Mouse (Mus musculus): ENCODE results near the gene Stxbp4. TPM values are rescaled to one million over a fixed set of nuclear protein-coding genes. Genes with fewer than 3 reads are reported as not detected.

The Stxbp4 gene
- total RNA-seq, 2 experiments from 2014 or later: 12.3 to 13.0 TPM

DNA sequence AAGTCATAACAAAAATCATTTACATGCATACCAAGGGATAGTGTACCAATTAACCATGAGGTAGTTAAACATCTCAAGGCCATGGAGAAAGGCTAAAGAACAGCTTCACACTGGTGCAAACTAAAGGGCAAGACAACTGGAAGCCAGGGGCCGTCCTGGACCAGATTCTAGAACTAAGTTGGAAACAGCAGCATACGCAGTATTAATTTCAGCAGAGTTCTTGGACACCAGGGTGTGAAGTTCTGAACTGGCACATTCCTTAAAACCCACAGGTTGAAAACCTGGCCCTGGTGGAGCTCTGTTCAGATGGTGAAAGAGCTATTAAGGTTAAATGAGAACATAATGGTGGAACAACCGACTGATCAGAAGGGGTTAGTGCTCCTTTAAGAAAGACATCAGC lies 3.2 kb downstream of the Stxbp4 start:
- Histone ChIP-seq H3K4me3 (no peak overlapping the region), H3K27ac (no peak overlapping the region)
- intact Hi-C loops (cut with DNase I): no loop called here
- no peak for DNase-seq (ENCODE audit: extremely low spot score in 1 of 2, low spot score in 2 of 2)
- TF ChIP-seq CTCF (IDR thresholded peaks at IDR 0.05): no peak

DNA sequence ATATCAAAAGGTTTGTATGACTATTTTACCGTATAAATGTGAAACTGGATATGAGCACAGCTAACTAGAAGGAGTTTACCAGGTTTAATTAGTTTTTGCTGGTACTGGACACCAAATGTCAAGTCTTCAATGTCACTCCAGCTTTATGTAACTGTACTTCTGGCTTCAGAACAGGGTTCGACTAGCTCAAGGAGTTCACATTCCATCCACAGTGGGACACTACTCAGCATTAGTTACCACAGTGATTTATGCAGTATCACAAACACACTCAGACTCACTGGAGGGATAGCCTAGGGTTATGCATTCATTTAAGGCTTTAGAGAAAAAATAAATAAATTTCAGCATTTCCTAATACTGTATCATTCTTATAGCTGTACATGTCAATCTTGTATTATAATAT lies 5.4 kb downstream of the Stxbp4 start:
- intact Hi-C loops (cut with DNase I): no loop called here
- no peak for TF ChIP-seq CTCF (IDR thresholded peaks at IDR 0.05)
- Histone ChIP-seq H3K27ac (no peak overlapping the region), H3K4me3 (no peak overlapping the region)
- DNase-seq (ENCODE audit: extremely low spot score in 1 of 2, low spot score in 2 of 2): no peak

DNA sequence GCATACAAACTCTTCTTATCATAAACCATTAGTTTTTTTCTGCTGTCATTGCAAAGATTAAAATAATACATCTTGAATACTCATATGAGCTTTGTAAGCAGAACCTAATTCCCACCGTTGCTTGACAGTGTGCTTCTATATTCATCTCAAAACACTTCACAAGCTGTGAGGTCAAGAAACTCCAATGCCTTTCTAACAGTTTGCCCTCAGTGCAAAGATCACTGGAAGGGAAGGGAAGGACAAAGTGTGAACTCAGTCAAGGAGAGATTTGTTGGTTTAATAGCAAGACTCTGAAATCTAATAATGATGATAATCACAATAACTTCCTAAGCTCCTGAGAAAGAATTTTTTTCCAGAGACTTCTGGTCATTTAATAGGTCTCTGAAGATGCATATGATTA lies 10.1 kb downstream of the Stxbp4 start:
- no peak for DNase-seq (ENCODE audit: extremely low spot score in 1 of 2, low spot score in 2 of 2)
- no peak overlapping the region for H3K4me3 ChIP-seq
- no peak overlapping the region for H3K27ac ChIP-seq
- no peak for TF ChIP-seq CTCF (IDR thresholded peaks at IDR 0.05)
- intact Hi-C loops (cut with DNase I): no loop called here

DNA sequence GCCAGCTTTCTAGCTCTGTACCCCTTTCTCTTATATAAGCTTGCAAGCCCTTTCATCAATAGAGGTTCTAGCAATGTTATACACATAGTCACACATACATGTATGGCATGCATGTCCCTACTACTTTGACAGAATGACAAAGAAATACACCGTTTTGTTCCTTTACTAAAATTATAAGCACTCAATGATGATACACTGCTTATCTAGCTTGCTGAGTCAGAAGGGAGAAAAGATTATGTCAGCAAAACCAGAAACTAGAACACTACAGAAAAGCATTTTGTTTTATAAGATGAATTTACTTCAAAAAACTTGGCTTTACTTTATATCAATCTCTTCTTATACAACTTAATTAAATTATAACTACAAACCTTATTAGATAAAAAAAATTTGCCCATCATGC lies 12.7 kb downstream of the Stxbp4 start:
- no peak for DNase-seq (ENCODE audit: extremely low spot score in 1 of 2, low spot score in 2 of 2)
- no peak overlapping the region for H3K4me3 ChIP-seq
- intact Hi-C loops (cut with DNase I): no loop called here
- no peak overlapping the region for H3K27ac ChIP-seq
- TF ChIP-seq CTCF (IDR thresholded peaks at IDR 0.05): no peak

DNA sequence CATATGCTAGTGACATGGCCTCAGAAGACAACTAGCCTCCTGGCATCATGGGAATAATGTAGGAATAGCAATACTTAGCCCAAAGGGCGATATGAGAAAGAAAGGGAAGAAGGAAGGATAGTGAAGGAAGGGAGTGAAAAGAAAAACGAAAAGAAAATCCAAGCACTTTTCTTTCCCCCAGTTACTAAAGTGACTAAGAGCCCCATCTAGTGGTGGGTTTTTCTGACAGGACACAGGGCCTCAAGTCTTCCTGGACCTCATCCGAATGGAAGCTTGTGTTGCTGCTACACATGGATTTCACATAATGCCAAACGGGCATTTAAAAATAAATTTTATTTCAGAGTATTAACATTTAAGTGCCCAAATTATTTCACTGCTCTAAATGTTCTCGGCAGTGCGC lies 14.4 kb downstream of the Stxbp4 start:
- TF ChIP-seq CTCF (IDR thresholded peaks at IDR 0.05): peak; percentile 78
- intact Hi-C loops (cut with DNase I): loop anchor here (2.0 to 5.0 kb wide), 4 partner anchors 307 to 636 kb away; no protein-coding TSS in a partner anchor
- H3K4me3 ChIP-seq: no peak overlapping the region
- peak; percentile 26 to 36 for DNase-seq (ENCODE audit: extremely low spot score in 1 of 2, low spot score in 2 of 2)
- H3K27ac ChIP-seq: no peak overlapping the region

DNA sequence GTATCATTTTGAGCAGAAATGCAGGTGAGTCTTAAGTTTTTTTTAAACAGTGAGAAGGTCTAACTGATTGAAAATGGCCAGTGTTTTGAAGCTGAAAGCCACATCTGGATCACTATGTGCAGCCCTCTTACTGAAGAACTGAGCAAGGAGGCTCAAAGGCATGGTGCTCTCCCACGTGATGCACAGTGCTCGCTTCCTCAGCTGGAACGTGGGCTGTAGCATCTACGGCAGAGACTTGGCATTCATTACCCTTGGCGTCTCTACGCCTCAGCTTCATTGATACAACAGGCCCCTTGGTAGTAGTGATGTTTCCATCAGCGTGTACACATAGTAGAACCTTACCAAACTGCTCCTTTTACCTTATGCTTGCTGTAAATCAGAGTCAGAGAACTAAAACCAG lies 15.4 kb downstream of the Stxbp4 start:
- intact Hi-C loops (cut with DNase I): loop anchor here (2.0 to 5.0 kb wide), 4 partner anchors 306 to 635 kb away; no protein-coding TSS in a partner anchor
- TF ChIP-seq CTCF (IDR thresholded peaks at IDR 0.05): no peak
- DNase-seq (ENCODE audit: extremely low spot score in 1 of 2, low spot score in 2 of 2): no peak
- no peak overlapping the region for H3K27ac ChIP-seq
- H3K4me3 ChIP-seq: no peak overlapping the region

DNA sequence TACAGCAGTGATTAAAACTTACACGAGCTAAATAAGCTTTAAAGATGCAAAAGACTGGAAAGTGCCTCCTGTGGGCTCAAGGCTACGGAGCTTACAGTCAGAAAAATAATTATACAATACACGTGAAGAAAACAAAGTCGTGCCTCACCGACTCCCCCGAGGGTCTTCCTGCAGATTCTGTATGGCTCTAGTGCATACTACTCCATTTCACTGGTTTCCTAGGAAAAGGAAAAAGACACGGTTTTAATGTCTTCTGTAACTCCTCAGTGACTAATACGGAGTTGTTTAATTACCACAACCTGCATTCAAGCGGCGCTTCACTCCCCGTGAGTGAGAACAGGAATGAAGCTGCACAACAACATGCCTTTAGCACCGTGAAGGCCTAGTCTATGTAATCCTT lies 15.8 kb downstream of the Stxbp4 start:
- no peak overlapping the region for H3K27ac ChIP-seq
- no peak overlapping the region for H3K4me3 ChIP-seq
- TF ChIP-seq CTCF (IDR thresholded peaks at IDR 0.05): no peak
- no peak for DNase-seq (ENCODE audit: extremely low spot score in 1 of 2, low spot score in 2 of 2)
- intact Hi-C loops (cut with DNase I): loop anchor here (2.0 to 5.0 kb wide), 4 partner anchors 305 to 635 kb away; no protein-coding TSS in a partner anchor

DNA sequence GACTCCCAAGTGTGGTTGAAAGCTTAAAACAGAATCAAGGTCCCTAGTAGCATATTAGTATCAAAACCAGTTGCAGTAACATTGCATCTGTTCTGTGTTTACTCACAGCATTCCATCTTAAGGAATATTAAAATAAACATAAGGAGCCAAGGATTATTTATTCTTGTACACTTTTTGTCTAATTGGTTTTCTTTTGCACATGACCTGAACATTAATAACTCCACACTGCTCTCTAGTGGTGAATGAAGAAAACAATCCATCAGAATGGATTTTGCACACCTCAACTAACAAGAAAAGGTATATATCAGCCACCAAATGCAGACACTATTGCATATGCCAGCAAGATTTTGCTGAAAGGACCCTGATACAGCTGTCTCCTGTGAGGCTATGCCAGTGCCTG lies 21.5 kb downstream of the Stxbp4 start:
- Histone ChIP-seq H3K27ac (no peak overlapping the region), H3K4me3 (no peak overlapping the region)
- no peak for DNase-seq (ENCODE audit: extremely low spot score in 1 of 2, low spot score in 2 of 2)
- TF ChIP-seq CTCF (IDR thresholded peaks at IDR 0.05): peak; percentile 67
- intact Hi-C loops (cut with DNase I): loop anchor here (2.0 kb wide), 1 partner anchor 198 kb away; no protein-coding TSS in a partner anchor

DNA sequence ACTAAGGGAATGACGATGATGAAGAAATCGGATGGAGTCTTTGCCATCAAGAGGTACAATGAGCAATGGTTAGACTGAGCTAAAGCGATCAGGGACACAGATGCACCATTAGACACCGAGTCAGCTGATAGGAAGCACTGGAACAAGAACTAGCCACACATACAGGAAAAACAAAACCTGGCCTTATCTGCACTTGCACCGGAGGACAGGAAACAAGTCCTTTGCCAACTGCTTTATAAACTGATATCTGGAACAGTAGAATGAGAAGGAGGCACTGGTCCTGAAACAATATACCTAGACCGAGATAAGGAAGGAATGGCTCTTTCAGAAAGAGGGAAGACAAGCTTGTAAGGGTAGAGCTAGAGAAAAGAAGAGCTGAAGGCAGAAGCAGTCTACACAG lies 23.1 kb downstream of the Stxbp4 start:
- TF ChIP-seq CTCF (IDR thresholded peaks at IDR 0.05): no peak
- intact Hi-C loops (cut with DNase I): loop anchor here (1.0 kb wide), 1 partner anchor 191 kb away; no protein-coding TSS in a partner anchor

DNA sequence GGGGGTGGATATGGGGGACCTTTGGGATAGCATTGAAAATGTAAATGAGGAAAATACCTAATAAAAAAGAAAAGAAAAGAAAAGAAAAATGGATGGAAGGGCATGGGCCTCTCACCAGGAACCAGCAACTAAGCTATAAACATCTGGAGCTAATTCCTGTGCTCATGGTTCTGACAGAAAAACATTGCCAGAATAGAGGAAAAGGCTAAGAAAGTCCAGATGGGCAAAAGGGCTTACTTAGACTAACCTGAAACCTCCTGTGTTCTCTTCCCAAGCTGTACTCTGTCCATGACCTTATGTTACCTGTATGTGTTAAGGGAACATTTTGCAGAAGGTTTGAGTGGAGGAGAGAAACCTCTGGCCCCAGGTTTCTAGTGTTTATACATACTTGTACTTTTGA lies 25.8 kb downstream of the Stxbp4 start:
- TF ChIP-seq CTCF (IDR thresholded peaks at IDR 0.05): no peak
- intact Hi-C loops (cut with DNase I): no loop called here
- no peak for DNase-seq (ENCODE audit: extremely low spot score in 1 of 2, low spot score in 2 of 2)
- H3K4me3 ChIP-seq: no peak overlapping the region
- H3K27ac ChIP-seq: no peak overlapping the region

More for the DNA sequence above, 23.1 kb downstream of the Stxbp4 start:
- Histone ChIP-seq H3K4me3 (no peak overlapping the region), H3K27ac (no peak overlapping the region)
- DNase-seq (ENCODE audit: extremely low spot score in 1 of 2, low spot score in 2 of 2): no peak

DNA sequence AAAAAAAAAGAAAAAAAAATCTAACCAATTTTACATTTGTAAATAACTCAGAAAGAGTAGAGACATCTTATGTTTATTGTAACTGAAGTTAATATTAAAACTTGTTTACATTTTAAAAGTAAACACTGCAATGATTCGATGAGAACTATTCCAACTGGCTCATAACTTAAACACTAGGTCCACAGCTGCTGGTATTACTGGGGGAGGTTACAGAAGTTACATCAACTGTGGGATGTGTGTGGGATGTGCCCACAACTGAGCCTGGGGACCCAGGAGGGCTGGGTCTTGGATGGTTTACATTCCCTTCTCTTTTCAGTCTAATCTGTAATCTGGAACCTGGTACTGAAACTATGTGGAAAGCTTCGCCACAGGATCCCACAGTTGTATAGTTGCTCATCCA lies 34.8 kb downstream of the Stxbp4 start:
- Histone ChIP-seq H3K27ac (no peak overlapping the region), H3K4me3 (no peak overlapping the region)
- intact Hi-C loops (cut with DNase I): no loop called here
- no peak for TF ChIP-seq CTCF (IDR thresholded peaks at IDR 0.05)
- DNase-seq (ENCODE audit: extremely low spot score in 1 of 2, low spot score in 2 of 2): no peak

DNA sequence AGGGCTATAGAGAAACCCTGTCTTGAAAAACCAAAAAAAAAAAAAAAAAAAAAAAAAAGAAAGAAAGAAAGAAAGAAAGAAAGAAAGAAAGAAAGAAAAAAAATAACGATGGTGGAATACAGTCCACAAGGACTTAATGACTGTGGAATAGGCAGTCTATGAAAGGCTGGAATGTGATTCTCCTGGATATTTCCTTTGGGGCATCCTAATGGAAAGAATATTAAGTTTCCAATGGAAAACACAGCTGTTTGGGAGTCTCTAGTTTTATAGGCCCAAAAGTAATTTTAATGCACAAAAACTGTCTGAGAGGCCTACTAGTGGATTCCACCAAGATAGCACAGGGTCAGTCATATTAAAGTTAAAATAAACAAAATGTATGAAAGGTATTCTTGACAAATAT lies 42.1 kb downstream of the Stxbp4 start:
- DNase-seq (ENCODE audit: extremely low spot score in 1 of 2, low spot score in 2 of 2): no peak
- intact Hi-C loops (cut with DNase I): no loop called here
- Histone ChIP-seq H3K4me3 (no peak overlapping the region), H3K27ac (no peak overlapping the region)
- TF ChIP-seq CTCF (IDR thresholded peaks at IDR 0.05): no peak

DNA sequence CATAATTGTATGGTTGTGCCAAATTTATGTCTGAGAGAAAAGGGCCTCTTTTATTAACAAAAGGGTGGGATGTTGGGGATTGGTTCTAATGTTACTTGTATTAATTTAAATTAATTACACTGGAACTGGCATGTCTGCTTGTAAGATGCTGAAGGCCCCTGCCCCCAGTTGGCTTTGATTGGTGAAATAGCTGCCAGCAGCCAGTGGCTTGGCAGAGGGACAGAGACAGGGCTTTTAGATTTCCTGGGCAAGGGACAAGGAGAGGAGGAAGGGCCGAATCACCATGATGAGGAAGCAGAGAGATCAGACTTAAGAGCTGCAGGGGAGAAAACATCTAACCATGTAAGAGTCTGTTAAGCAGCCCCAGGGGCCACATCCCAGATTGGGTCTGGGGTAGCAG lies 46.9 kb downstream of the Stxbp4 start:
- intact Hi-C loops (cut with DNase I): no loop called here
- Histone ChIP-seq H3K27ac (no peak overlapping the region), H3K4me3 (no peak overlapping the region)
- TF ChIP-seq CTCF (IDR thresholded peaks at IDR 0.05): no peak
- DNase-seq (ENCODE audit: extremely low spot score in 1 of 2, low spot score in 2 of 2): peak in 1 of 2 experiments; percentile 13
